Mouse (Mus musculus): ENCODE data around the gene Gabbr2.

DNA sequence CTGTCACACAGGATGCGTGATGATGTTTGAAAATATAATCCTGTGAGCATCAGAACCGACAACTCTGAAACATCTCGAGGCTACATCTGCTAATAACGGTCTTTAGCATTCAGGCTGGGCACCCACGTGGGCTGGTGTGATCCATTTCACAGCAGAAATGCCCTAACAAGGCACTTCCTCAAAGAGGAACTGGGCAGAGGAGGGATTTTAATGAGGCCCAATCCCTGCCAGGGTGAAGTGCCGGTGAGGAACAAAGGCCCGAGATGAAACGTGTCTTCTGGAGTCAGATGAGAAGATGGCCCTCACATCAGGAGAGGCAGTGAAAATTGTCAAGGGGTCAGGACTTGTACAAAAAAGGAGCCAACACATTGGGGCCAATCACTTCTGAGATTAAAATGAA, 221.6 kb downstream of the Gabbr2 start:
- no peak for TF ChIP-seq TAL1 (IDR thresholded peaks at IDR 0.05; ENCODE audit: low read length)
- no peak for TF ChIP-seq GATA1 (IDR thresholded peaks at IDR 0.05; ENCODE audit: low read length)

Measured in erythroblast, embryonic 14.5 days (primary cell).